Mouse (Mus musculus) MEL (cell line): ENCODE measurements around the gene Manf.

Experiments
- CTCF ChIP-seq, 3 experiments: IDR thresholded peaks in 2 of 3; conservative IDR thresholded peaks in 1 of 3; 2 replicates each; pipeline ENCODE4 v1.5.1; 2011 to 2012; ENCODE audit warnings: low read length in 3 of 3, low read depth in 2 of 3, mild to moderate bottlenecking in 2 of 3, improper control_type of control experiment in 1 of 3, inconsistent platforms in 1 of 3, mixed read lengths in 1 of 3, moderate library complexity in 1 of 3; ENCODE audit not compliant: control insufficient read depth in 1 of 3, insufficient read depth in 1 of 3, poor library complexity in 1 of 3, severe bottlenecking in 1 of 3
- MYC ChIP-seq: IDR thresholded peaks from 2 replicates; pipeline ENCODE4 v1.6.1; 2011; ENCODE audit warnings: low read depth, mild to moderate bottlenecking, low read length, improper control_type of control experiment, moderate library complexity
- RAD21 ChIP-seq: IDR thresholded peaks from 2 replicates; pipeline ENCODE4 v1.6.1; 2011; ENCODE audit warnings: mild to moderate bottlenecking, low read depth, low read length, improper control_type of control experiment
- TCF12 ChIP-seq: IDR thresholded peaks from 2 replicates; pipeline ENCODE4 v1.6.1; 2014; ENCODE audit warnings: low read depth, mild to moderate bottlenecking, inconsistent platforms, low read length, improper control_type of control experiment, moderate library complexity

- TF ChIP-seq CTCF (IDR thresholded peaks at IDR 0.05 in 2 of 3, conservative IDR thresholded peaks at IDR 0.05 in 1 of 3; ENCODE audit: control insufficient read depth in 1 of 3, insufficient read depth in 1 of 3, low read depth in 2 of 3, low read length in 3 of 3, poor library complexity in 1 of 3, severe bottlenecking in 1 of 3) (peak in 2 of 3 experiments; percentile 82 to 87; a peak in 5 of 6 replicates), MYC (no peak; the same call in 1 of the 2 replicates), TCF12 (peak; percentile 43; the same call in 1 of the 2 replicates), RAD21 (peak; percentile 63)
These were observed 4.7 kb downstream of the Manf start, which contains the start of gene Rbm15b for GRCm38 (mm10) chr9:106886828-106887702.
